Mouse (Mus musculus) regulatory T cell (primary cell): ENCODE measurements around the gene Olfr1318.

Experiments
- in situ Hi-C: fragments of 300-600 bp; cut with MboI, MseI; formaldehyde crosslinking; loops from one replicate; pipeline ENCODE4 v1.15.1; 2025; ENCODE audit warnings: high pct_unique_total_duplicates

Gene Olfr1318

GRCm38 (mm10) chr2:112153898-112154297, at the start of gene Olfr1318:
TSS of gene Olfr1318 (plus strand) at chr2:112154198.
- in situ Hi-C loops = no loop called here

DNA sequence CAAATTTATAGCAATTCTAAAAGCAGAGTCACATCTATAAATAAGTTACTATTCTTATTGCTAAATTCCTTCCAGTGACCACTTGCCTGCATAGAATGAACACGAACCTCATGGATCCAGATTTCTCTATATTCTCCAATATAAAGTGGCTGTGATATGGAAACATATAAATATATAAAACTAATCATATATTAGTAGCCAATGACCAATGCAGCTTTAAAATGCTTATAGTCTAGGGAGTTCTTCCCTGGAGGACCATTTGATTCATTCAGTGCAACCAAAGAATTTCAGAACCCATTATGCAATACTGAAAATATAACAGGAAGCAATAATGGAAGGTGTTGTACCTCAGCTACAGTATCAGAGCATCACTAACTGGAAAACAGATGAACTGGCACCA, 38.7 kb upstream of the Olfr1318 start, which contains the start of gene Olfr1315-ps1:
TSS of gene Olfr1315-ps1 (minus strand) at position 101 of the 400 bp plus-strand sequence.
- in situ Hi-C loops = no loop called here

DNA sequence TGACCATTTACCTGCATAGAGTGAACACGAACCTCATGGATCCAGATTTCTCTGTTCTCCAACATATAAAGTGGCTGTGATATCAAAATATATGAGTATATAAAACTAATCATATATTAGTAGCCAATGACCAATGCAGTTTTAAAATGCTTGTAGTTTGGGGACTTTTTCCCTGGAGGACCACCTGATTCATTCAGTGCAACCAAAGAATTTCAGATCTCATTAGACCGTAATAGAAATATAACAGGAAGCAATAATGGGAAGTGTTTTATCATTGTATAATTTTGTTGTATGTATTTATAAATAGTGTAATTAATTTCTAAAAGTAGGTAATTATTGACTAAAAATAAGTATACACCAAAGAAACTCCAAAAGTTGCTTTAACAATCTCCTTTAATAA, 19.1 kb upstream of the Olfr1318 start, which contains the start of gene Olfr1316:
TSS of gene Olfr1316 (minus strand) at position 101 of the 400 bp plus-strand sequence.
- in situ Hi-C loops = no loop called here

- in situ Hi-C loops = no loop called here
These were observed 14.0 kb upstream of the Olfr1318 start, which contains the start of gene Olfr1317 for GRCm38 (mm10) chr2:112140029-112140428. TSS of gene Olfr1317 (plus strand) at chr2:112140329.

DNA sequence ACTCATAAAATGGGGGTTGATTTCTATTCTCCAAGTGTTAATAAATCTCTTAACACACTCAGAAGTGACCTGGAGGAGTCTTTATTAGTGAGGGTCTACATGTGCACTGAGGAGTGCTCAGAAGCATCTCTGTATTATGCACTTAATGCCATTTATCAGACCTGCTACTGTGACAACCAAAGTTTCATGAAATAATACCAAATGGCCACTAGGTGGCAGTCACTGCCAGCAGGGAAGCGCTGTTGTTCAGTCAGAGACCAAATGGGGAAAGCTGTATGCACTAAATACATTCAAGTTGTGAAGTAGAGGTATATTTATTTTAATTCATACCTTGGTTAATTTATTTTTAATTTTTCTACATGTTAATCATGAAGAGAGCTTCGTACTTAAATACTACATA, 42.9 kb downstream of the Olfr1318 start:
- in situ Hi-C loops = no loop called here

- in situ Hi-C loops = no loop called here
These were observed 49.1 kb downstream of the Olfr1318 start for GRCm38 (mm10) chr2:112203056-112203455.
